Mouse (Mus musculus) heart, postnatal 4 days (tissue): ENCODE data around the gene Spint2. TPM values are rescaled to one million over a fixed set of nuclear protein-coding genes. Genes with fewer than 3 reads are reported as not detected.

Experiments
- DNase-seq: peaks from one replicate; pipeline ENCODE4 v3.0.0; 2021
- total RNA-seq, 2 experiments: library from RNA; stranded (reverse); gene quantifications; 2 replicates each; pipeline ENCODE4 v1.2.3; 2021

The Spint2 gene
- total RNA-seq, 2 experiments from 2014 or later, result 71.2 to 73.7 TPM

DNA sequence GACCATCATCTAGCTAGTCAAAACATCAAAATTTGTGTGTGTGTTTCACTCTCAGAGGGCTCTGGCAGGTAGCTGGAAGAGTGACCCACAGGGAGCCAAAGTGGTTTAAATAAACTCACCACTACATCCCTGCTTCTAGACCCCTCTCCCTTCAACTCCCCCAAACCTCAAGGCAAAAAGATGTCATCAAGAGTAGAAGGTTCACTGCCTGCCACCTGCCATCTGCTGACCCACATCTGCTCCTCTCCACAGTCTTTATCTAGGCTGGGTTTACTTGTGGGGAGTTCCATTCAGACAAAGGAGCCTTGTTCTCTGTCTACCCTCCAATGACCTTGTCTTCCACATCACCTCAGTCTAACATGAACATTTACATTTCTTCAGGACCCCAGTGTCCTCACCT, 2.5 kb downstream of the Spint2 start:
- no peak for DNase-seq

DNA sequence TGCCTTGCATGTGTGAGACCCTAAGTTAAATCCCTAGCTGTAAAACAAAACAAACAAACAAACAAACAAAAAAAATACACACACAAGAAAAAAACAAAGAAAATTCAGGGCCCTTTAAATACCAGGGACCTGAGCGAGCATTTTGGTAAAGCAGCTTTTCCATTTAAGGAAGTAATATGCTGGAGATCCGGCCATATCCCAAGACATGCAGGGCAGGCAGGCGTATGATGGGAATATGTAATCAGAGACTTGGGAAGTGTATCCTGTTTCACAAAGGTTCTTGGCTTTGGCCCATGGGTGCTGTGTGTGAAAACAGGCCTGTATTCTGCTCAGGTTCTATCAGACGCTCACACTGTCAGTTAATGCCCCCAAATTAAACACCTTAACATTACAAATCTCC, 4.2 kb downstream of the Spint2 start:
- no peak for DNase-seq

DNA sequence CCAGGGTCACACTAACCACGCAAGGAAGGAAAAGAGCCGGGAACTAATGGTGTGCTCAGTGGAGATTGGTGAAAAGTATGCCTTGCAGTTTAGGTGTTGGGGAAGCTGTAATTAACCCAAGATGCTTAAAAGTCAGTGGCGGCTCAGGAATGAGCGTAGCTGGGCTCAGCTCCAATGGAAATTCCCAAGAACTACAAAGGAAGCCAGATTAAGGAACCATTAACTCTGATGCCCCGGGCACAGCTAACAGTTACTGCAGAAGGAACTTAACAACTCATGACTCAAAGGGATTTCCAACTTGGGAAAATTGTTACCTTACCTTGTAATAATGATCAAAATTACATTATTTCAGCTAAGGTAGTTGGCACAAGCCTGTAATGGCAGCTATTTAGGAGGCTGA, 5.0 kb downstream of the Spint2 start:
- no peak for DNase-seq

DNA sequence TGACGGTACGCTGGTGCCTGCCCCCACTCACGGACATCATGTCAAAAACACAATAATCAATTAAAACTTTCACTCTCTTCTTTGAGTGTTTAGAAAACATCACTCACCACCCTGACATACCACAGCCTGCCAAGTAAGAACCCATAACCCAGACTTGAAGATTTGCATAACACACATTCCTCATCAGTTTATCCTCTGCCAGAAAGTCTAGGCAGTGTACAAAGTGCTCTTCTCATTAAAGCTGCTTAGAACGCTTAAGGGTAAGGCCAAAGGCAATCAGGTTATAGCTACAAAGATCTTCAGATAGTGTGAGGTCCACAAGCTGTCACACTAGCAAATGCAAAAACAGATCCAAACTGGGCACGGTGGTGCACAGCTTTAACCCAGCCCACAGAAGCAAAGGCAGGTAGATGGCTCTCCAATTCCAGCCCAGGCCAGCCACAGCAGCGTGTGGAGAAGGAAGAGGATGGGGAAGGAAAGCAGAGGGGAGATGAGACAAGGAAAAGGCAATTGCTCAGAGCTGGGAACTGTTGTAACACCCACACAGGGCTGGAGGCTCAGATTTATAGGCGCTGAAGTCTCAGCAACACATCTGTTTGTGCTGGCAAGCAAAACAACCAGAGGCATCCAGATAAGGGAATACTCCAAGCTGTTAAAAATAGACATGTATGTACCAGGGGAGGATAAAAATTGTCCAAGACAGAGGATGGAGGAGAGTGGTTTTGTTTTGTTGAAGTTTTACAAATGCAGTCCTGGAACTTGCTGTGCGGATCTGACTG, 9.8 kb downstream of the Spint2 start:
- peak; percentile 23 for DNase-seq

DNA sequence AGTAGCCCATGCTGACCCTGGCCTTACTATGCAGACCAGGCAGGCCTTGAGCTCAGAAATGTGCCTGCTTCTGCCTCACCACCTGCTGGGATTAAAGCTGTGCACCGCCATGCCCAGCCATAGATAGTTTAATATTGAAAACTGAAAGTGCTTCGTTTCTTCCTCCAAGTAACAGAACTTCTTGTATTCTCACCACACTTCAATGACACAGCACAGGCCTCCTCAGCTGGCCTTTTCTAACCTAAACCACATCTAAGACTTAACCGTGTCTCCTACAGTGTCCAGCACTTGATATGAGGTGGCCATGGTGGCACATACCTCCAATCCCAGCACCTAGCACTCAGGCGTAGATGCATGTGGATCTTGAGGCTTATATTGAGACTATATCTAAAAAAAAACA, 11.3 kb downstream of the Spint2 start:
- DNase-seq, result no peak

DNA sequence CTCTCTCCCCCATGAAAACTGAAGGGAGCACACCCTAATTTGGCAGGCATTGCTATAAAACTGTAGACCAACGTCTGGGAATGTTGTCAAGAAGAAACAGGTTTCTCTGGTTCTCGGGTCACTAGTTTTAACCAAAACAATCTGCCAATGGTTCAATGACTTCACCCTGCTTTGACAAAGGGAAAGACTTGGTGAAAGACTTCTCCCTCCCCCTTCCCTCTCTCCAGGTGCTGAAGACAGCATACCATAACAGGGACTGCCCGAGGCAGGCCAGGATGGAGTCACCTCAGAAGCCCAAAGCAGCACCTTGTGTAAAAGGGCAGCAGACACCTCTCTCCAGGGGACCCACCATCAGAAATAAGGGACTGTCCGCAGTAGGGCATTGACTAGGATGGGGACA, 14.8 kb downstream of the Spint2 start:
- DNase-seq, result no peak

DNA sequence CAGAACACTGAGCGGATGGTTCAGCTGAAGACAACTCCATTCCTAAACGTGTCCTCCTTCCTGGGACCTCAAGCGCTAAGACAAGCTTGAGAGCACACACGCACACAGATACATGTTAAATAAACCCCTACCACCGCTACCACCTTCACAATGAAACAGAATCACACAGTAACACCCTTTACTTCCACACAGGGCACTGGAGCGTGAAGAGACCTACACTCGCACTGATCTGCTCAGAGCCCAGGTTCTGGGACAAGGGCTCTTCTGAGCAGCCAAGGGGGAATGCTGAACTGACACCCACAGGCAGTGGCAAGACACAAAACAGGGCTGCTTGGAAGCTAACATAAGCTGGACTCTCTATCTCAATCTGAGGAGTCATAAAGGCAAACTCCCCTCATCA, 16.1 kb downstream of the Spint2 start:
- no peak for DNase-seq

DNA sequence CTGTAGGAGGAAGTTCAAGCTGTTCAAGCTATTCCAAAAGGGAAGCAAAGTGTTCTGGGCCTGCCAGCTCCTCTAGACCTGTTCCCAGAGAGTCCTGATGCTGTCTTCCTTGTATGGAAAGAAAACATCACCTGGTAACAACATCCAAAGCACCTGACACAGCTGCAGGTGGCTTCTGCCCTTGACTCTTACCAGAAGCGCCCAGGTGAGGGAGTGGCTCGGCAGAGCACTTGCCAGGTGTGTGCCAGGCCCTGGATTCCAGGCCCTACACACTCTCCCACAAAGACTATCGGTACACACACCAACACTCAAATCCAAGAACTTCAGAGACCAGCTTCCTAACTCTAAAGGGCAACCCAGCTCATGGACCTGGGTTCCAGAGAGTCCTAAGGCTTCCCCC, 17.9 kb downstream of the Spint2 start:
- DNase-seq, result no peak

DNA sequence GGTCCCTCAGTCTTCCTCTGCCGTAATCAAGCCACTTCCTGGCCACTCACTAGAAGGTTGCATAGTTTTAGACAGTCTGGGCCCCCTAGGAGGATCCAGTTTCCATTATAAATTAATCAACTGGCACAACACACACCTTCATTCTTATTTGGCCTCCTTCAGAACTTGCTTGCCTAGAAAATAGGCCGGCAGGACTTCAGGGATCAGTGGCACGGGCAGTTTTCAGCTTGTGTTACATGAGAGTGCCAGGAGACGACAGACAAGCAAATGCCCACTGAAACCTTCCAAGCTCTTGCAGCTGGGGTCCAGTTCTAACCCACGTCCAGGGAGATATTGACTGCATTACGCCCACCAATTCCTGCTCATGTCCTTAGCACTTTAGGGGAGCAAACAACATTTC, 19.6 kb downstream of the Spint2 start:
- DNase-seq, result no peak

DNA sequence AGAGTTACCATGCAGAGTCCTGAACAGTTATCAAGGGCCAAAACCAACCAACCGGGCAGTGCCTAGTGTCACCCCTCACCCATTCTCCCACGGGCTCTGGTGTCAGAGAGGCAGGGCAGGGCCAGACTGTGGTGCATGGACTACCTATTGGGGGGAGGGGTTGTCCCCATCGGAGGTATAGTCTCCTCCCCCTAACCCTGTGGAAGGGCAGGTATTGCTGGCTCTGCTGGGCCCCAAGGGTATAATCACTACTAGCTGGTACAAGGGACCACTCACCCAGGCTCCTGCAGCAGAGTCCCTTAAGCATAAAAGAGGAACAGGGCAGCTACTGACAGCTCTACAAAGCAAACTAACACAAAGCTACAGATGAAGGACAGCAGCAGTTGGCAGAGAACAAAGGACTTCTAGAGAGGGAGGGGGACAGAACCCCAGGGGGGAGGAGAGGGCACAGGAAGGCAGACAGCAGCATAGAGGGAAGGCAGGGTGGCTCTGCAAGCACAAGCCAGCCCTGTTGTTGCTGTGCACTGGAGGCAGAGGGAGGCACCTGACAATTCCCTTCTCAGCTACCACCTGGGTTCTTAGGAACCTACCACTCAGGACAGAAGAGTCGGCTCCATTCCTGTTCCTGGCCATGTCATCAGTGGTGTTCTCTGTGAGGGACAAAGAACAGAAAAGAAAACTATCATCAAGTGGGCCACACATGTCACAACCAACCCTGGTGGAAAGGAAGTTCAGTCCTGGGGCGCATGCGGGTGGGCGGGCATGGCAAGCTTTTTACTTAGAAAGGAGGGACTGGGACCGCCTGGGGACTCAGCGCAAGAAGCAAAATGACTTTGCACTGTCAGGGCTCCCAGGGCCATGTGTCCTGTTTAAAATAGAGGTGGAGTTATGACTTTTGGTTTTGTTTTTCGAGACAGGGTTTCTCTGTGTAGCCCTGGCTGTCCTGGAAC, 21.7 kb downstream of the Spint2 start:
- DNase-seq, result no peak

DNA sequence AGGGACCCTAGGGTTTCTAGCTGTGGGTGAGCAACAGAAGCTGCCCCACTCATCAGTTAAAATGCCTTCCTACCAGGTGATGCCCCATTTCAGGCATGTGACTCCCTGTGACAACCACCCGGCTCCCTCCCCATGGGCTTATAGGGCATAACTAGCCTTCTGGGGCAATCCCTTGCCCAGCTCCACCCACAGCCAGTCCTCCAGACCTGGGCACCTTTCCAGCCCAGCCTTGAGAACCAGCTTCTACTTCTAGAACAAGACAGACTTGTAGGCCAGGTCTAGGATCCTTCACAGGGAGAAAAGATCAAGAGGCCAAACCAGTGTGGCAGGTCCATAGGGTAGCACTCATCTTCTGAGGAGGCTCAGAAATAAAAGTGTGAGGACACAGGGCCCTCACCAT, 24.3 kb downstream of the Spint2 start:
- DNase-seq, result no peak

DNA sequence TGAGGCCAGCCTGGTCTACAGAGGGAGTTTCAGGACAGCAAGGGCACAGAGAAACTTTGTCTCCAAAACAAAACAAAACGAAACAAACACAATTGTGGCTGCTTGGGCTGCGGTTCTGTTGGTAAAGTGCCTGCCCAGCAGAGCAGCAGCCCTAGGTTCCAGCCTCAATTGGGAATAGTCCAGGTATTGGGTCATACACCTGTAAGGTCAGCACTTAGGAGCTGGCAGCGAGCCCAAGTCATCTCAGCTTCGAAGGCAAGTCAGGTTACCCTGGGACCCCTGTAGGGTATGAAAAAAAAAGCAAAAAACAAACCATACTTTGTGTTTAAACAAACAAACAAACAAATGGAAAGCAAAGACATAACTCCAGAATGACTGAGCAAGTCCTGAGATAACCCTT, 25.8 kb downstream of the Spint2 start:
- DNase-seq, result no peak

DNA sequence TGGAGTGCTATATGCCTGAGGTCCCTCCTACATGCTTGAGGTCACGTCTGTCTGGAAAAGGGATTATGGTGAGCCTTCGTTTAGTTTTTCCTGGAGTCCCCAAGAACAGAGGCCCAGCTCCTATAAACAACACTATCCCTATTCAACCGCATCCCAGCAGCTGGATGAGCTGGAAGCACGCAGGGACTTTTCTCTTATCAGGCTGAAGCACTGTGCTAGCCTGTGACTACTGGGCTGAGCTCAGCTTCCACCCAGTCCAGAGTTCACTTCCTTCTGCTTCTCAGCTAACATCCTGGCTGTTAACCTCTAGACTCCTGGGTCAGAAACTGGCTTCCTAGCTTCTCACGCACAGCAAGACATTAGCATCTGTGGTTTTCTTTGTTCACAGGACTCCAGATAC, 27.9 kb downstream of the Spint2 start:
- no peak for DNase-seq

DNA sequence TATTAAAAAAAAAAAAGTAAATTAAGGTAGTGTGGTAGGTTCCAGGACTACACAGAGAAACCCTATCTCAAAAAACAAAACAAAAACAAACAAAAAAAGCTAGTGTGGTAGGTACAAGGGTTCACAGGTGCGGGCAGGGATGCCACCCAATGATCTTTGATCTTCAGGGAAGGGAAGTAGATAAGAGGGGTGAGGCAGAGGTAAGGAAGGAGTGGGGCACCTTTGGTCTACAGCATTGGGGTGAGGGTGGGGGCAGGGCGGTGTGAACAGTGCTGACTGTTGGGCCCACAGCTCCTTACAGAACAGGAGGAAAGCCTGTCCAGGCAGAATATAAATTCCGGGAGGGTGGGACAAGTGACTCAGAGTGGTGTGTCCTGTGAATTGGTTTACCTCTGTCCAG, 30.5 kb downstream of the Spint2 start:
- DNase-seq, result no peak

DNA sequence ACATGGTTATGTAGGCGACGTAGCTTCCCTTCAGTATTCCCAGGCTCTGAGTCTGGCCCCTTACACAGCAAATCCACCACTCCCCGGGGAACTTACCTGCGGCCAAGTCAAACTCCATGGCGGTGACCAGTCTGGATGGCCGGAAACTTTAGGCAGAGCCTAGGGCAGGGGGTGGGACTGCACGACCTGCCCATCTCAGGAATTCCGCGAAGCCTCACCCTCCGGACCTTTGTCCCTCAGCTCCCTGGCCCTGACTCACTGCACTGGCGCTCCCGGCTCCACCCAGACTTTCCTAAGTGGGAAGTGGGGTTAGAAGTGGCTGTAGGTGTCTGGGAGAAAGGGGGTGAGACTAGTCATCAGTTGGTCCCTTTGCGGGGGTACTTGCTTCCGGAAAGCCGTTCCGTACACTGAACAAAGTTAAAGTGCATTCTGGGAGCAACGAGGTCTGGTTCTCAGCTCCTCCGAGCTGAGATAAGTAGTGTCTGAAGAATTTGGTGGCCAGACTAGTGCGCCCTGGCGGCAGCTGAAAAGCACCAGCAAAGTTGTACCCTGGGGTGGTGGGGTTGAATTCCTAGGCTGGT, 33.4 kb downstream of the Spint2 start, which contains the start of gene 2200002D01Rik:
Gene 2200002D01Rik, minus strand, starts transcription at position 206 of the 581 bp plus-strand sequence.
- DNase-seq, result peak; percentile 39

DNA sequence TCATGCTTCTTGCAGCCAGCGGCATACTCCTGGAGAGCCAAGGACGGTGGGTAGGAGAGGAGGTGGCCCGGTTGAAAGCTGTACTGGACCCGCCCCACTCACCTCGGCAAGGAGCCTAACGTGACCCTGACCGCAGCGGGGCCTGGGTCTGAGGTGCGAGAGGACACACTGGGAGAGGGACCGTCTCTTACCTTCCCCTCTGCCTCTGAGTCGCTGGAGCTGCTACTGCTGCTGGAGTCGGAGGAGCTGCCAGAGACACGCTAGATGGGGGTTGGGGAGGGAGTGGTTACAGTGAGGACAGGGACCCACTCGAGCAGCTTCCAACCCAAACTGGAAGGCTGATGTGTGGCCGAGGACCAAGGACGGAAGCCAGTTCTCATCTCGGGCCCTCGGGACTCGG, 34.0 kb downstream of the Spint2 start:
- DNase-seq, result peak; percentile 40

DNA sequence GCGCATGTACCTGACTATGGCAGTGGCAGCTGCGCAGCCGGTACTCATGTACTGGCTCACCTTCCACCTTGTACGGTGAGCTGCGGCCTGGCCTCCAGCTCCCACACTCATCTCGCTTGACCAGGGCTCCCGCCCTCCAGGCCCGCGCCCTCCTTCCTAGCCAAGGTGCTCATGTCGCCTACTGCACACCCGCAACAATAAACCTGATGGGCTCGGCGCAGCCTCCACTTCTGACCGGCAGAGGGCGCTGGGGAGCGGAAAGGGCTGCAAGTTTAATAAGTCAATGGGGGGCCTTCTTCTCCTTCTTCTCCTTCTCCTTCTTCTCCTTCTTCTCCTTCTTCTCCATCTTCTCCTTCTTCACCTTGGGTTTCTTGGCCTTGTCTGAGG, 34.4 kb downstream of the Spint2 start:
- DNase-seq, result peak; percentile 92

DNA sequence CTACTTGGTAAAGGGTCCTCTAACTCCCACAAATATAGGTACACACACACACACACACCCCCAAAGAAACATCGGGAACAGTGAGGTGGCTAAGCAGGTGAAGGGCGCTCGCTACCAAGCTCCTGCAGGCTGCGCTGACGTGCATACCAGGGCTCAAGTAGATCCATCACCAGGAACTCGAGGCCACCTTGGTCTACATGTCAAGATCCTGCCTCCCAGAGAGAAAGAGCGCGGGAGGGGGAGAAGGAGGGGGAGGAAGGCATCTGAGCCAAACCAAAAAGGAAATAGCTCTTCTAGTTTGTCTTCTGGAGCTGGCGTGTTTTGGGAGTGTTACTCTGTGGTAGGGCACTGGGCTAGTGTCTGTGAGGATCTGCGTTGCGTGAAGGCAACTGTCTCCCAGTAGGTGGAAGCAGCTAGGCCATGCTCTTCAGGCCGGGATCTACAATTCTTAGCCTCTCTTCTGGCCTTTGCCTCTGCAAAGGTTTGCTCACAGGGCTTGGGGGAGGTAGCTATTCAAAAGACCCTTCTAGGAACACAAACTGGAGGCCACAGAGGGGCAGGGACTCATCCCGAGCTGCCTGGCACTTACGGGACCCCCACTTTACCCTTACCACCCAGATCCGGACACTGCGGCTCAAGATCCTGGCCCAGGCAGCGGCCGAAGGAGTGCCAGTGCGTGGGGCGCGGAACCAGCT, 34.9 kb downstream of the Spint2 start:
- DNase-seq, result no peak

DNA sequence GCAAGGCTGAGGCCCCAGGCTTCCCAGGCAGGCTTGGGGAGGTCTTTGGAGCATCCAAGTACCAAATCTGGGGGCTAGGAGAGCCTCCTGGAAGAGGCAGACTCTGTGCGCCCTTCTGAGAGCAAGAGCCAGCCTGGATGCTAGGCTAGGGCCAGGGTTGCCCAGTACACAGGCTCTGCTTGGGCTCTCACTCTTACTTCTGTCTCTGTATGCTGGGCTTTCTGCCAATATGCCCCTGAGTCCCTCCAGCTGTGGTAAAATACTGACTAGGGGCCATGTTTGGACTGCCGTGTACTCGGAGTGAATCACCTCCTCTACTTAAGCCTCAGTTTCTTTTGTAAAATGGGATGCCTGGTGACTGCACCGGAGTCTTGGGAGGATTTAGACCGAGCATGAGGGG, 35.7 kb downstream of the Spint2 start:
- no peak for DNase-seq

DNA sequence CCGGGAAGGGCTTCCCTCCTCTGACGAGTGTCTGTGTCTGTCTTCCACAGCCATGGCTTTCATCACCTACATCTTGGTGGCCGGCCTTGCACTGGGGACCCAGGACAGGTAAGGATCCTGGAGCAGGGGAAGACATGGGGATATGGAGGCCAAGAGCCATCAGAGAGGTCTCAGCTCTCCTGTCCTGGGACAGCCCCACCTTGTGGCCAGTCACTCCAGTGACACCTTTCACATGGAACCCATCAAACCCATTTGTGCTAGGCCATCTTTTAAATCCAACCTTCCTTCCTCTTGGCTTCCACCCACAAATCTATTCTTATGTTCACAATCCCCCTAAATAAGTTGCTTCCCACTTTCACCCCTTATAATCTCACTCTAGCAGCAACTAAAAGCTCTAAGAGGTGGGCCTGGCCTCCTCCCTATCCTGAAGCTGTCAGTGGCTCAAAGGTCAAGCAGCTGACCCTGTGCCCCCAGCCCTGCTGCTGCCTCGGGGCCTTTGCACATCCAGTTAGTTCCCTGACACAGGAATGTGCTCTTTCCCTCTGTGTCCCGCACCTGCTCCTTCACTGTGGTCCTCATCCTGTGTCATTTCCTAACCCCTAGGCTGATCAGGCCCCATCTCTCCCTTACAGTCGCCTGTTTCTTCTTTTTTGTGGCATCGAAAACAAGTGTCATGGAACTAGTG, 36.8 kb downstream of the Spint2 start:
- DNase-seq, result peak; percentile 53

DNA sequence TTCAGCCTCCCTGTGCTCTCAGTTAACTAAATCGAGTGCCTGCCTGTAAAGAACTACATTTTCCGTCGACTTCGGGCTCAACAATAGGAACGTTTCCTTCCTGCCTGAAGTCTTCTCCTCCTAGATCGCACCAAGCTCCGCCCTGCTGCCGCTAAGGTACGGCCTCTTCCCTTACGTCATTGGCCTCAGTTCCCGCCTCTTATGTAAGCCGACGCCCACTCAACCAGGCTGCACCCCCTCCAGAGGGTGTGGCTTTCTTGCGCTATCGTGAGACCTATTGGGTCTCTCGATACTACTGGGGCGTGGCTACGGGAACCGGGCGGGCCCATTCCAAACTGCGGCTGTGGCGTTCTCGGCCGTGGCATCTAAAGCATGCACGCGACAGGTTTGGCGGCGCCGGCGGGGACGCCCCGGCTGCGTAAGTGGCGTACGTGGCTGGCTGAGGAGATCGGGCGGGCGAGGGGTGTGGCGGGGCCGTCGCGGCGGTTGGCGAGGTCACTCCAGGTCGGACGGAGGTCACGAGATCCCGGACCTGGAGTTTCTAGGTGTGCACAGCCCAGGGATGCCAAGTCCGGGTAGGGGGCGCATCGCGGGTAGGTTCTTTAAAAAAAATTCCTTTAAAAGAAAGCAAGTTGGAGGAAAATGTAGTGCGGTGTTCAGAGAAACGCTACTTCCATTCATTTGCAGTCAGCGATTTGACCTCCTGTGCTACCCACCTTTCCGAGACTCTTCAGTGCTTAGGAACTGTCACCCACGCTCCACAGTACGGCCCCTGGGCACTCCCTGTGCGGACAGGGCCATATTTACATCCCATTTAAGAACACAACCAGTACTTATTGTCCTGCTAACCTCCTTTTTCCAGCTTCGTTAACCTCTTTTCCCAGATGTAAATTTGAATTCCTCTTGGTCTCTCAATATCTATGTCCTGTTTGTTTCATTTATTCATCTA, 43.4 kb downstream of the Spint2 start, which contains the start of gene Yif1b:
Gene Yif1b, plus strand, starts transcription at position 311 of the 949 bp plus-strand sequence.
- peak; percentile 98 for DNase-seq
